Mouse (Mus musculus): ENCODE results near the gene Tradd. TPM values are rescaled to one million over a fixed set of nuclear protein-coding genes. Genes with fewer than 3 reads are reported as not detected.

Gene Tradd
- polyA plus RNA-seq, 1 experiment from 2014 or later: 17.9 TPM

GRCm38 (mm10) chr8:105283074-105283473 is 18.7 kb upstream of the Tradd start:
- no peak overlapping the region for H3K4me3 ChIP-seq
- H3K4me1 ChIP-seq (replicated peaks): peaks cover 17% of the 10 kb centered on the region
- H3K27me3 ChIP-seq: peaks cover 30% of the 10 kb centered on the region
- peak overlapping the region; percentile 11; the same call in 1 of the 2 replicates for H3K4me2 ChIP-seq
- H3K9ac ChIP-seq: no peak overlapping the region
- no peaks in the 10 kb centered on the region for H3K36me3 ChIP-seq
- no peak for ATAC-seq (replicated peaks; ENCODE audit: insufficient number of reproducible peaks, insufficient read depth, low FRiP score, low read depth)
- no peaks in the 10 kb centered on the region for H3K9me3 ChIP-seq (replicated peaks)
- no peak overlapping the region for H3K27ac ChIP-seq
- WGBS: 31% methylated on average over 23 of the region's 23 CpGs

- Histone ChIP-seq H3K4me3 (no peak overlapping the region), H3K27me3 (peaks cover 39% of the 10 kb centered on the region), H3K4me2 (no peak overlapping the region), H3K9ac (no peak overlapping the region), H3K4me1 (replicated peaks) (peaks cover 17% of the 10 kb centered on the region), H3K27ac (no peak overlapping the region), H3K36me3 (no peaks in the 10 kb centered on the region), H3K9me3 (replicated peaks) (no peaks in the 10 kb centered on the region)
- WGBS: 64% methylated on average over 4 of the region's 4 CpGs
- ATAC-seq (replicated peaks; ENCODE audit: insufficient number of reproducible peaks, insufficient read depth, low FRiP score, low read depth): no peak
Measured at GRCm38 (mm10) chr8:105282239-105282638, 17.8 kb upstream of the Tradd start.

- peaks cover 18% of the 10 kb centered on the region for H3K4me1 ChIP-seq (replicated peaks)
- H3K27me3 ChIP-seq: peaks cover 43% of the 10 kb centered on the region
- no peaks in the 10 kb centered on the region for H3K36me3 ChIP-seq
- no peak overlapping the region for H3K4me2 ChIP-seq
- 79% methylated on average over 12 of the region's 12 CpGs for WGBS
- H3K4me3 ChIP-seq: no peak overlapping the region
- H3K27ac ChIP-seq: no peak overlapping the region
- no peaks in the 10 kb centered on the region for H3K9me3 ChIP-seq (replicated peaks)
- ATAC-seq (replicated peaks; ENCODE audit: insufficient number of reproducible peaks, insufficient read depth, low FRiP score, low read depth): no peak
- H3K9ac ChIP-seq: no peak overlapping the region
Measured at GRCm38 (mm10) chr8:105281821-105282220, 17.4 kb upstream of the Tradd start.

GRCm38 (mm10) chr8:105280567-105280966 is 16.2 kb upstream of the Tradd start:
- Histone ChIP-seq H3K4me2 (no peak overlapping the region), H3K27me3 (peaks cover 55% of the 10 kb centered on the region), H3K36me3 (no peaks in the 10 kb centered on the region), H3K9ac (no peak overlapping the region), H3K9me3 (replicated peaks) (no peaks in the 10 kb centered on the region), H3K4me3 (no peak overlapping the region), H3K27ac (no peak overlapping the region), H3K4me1 (replicated peaks) (peaks cover 30% of the 10 kb centered on the region)
- ATAC-seq (replicated peaks; ENCODE audit: insufficient number of reproducible peaks, insufficient read depth, low FRiP score, low read depth): no peak
- WGBS: 74% methylated on average over 3 of the region's 3 CpGs

- Histone ChIP-seq H3K9me3 (replicated peaks) (no peaks in the 10 kb centered on the region), H3K9ac (peak overlapping the region; percentile 38), H3K4me3 (peak overlapping the region; percentile 40), H3K4me1 (replicated peaks) (peaks cover 34% of the 10 kb centered on the region), H3K27me3 (peaks cover 71% of the 10 kb centered on the region), H3K27ac (no peak overlapping the region), H3K36me3 (no peaks in the 10 kb centered on the region), H3K4me2 (peak overlapping the region; percentile 71)
- WGBS: 3% methylated on average over 28 of the region's 28 CpGs
- ATAC-seq (replicated peaks; ENCODE audit: insufficient number of reproducible peaks, insufficient read depth, low FRiP score, low read depth): peak; percentile 63
Measured at GRCm38 (mm10) chr8:105278911-105279334, 14.5 kb upstream of the Tradd start.

GRCm38 (mm10) chr8:105276292-105277120 is 12.1 kb upstream of the Tradd start:
- peaks cover 27% of the 10 kb centered on the region for H3K4me1 ChIP-seq (replicated peaks)
- peak overlapping the region; percentile 51 for H3K4me3 ChIP-seq
- H3K36me3 ChIP-seq: no peaks in the 10 kb centered on the region
- peaks cover 90% of the 10 kb centered on the region for H3K27me3 ChIP-seq
- H3K27ac ChIP-seq: no peak overlapping the region
- H3K4me2 ChIP-seq: peak overlapping the region; percentile 84
- H3K9me3 ChIP-seq (replicated peaks): no peaks in the 10 kb centered on the region
- WGBS: 4% methylated on average over 29 of the region's 30 CpGs
- peak; percentile 58 for ATAC-seq (replicated peaks; ENCODE audit: insufficient number of reproducible peaks, insufficient read depth, low FRiP score, low read depth)
- H3K9ac ChIP-seq: peak overlapping the region; percentile 49

GRCm38 (mm10) chr8:105275840-105276239 is 11.4 kb upstream of the Tradd start, which contains the start of gene Nol3:
Gene Nol3, plus strand, starts transcription at chr8:105276140.
- H3K9me3 ChIP-seq (replicated peaks): no peaks in the 10 kb centered on the region
- H3K4me3 ChIP-seq: peak within 1 kb of the TSS; percentile 51
- no peak within 1 kb of the TSS for H3K27ac ChIP-seq
- peak within 1 kb of the TSS; percentile 84 for H3K4me2 ChIP-seq
- peaks cover 94% of the 10 kb centered on the region for H3K27me3 ChIP-seq
- peak within 1 kb of the TSS; percentile 49 for H3K9ac ChIP-seq
- no peak for ATAC-seq (replicated peaks; ENCODE audit: insufficient number of reproducible peaks, insufficient read depth, low FRiP score, low read depth)
- 5% methylated on average over 10 of the region's 10 CpGs for WGBS
- peaks cover 27% of the 10 kb centered on the region for H3K4me1 ChIP-seq (replicated peaks)
- no peaks in the 10 kb centered on the region for H3K36me3 ChIP-seq

GRCm38 (mm10) chr8:105275387-105275786 is 11.0 kb upstream of the Tradd start:
- Histone ChIP-seq H3K9ac (no peak overlapping the region), H3K9me3 (replicated peaks) (no peaks in the 10 kb centered on the region), H3K36me3 (no peaks in the 10 kb centered on the region), H3K27ac (no peak overlapping the region), H3K4me3 (peak overlapping the region; percentile 51), H3K4me1 (replicated peaks) (peaks cover 32% of the 10 kb centered on the region), H3K27me3 (peaks cover 95% of the 10 kb centered on the region), H3K4me2 (peak overlapping the region; percentile 84)
- 9% methylated on average over 11 of the region's 11 CpGs for WGBS
- no peak for ATAC-seq (replicated peaks; ENCODE audit: insufficient number of reproducible peaks, insufficient read depth, low FRiP score, low read depth)

- Histone ChIP-seq H3K4me1 (replicated peaks) (peaks cover 36% of the 10 kb centered on the region), H3K36me3 (0 out of 2 replicates have a peak, but pooled peaks cover 3% of the 10 kb centered on the region), H3K27me3 (peaks cover 92% of the 10 kb centered on the region), H3K9ac (no peak overlapping the region), H3K27ac (no peak overlapping the region), H3K4me3 (peak overlapping the region; percentile 50; the same call in 1 of the 2 replicates), H3K9me3 (replicated peaks) (no peaks in the 10 kb centered on the region), H3K4me2 (peak overlapping the region; percentile 84; the same call in 1 of the 2 replicates)
- WGBS: 5% methylated on average over 11 of the region's 11 CpGs
- no peak for ATAC-seq (replicated peaks; ENCODE audit: insufficient number of reproducible peaks, insufficient read depth, low FRiP score, low read depth)
Measured at GRCm38 (mm10) chr8:105270916-105271186, 6.4 kb upstream of the Tradd start.

- Histone ChIP-seq H3K9me3 (replicated peaks) (no peaks in the 10 kb centered on the region), H3K27ac (no peak overlapping the region), H3K4me2 (peak overlapping the region; percentile 84), H3K27me3 (peaks cover 89% of the 10 kb centered on the region), H3K4me3 (peak overlapping the region; percentile 50), H3K36me3 (0 out of 2 replicates have a peak, but pooled peaks cover 3% of the 10 kb centered on the region), H3K4me1 (replicated peaks) (peaks cover 31% of the 10 kb centered on the region), H3K9ac (peak overlapping the region; percentile 52)
- no peak for ATAC-seq (replicated peaks; ENCODE audit: insufficient number of reproducible peaks, insufficient read depth, low FRiP score, low read depth)
- 5% methylated on average over 39 of the region's 39 CpGs for WGBS
Measured at GRCm38 (mm10) chr8:105270101-105270915, 5.9 kb upstream of the Tradd start.

GRCm38 (mm10) chr8:105269461-105269947 is 5.1 kb upstream of the Tradd start, which contains the start of gene Hsf4:
Gene Hsf4, plus strand, starts transcription at chr8:105269801.
- Histone ChIP-seq H3K27me3 (peaks cover 81% of the 10 kb centered on the region), H3K4me2 (peak within 1 kb of the TSS; percentile 84), H3K9me3 (replicated peaks) (no peaks in the 10 kb centered on the region), H3K4me3 (peak within 1 kb of the TSS; percentile 50), H3K36me3 (0 out of 2 replicates have a peak, but pooled peaks cover 3% of the 10 kb centered on the region), H3K4me1 (replicated peaks) (peaks cover 36% of the 10 kb centered on the region), H3K27ac (no peak within 1 kb of the TSS), H3K9ac (peak within 1 kb of the TSS; percentile 52)
- no peak; the same call in 1 of the 2 replicates for ATAC-seq (replicated peaks; ENCODE audit: insufficient number of reproducible peaks, insufficient read depth, low FRiP score, low read depth)
- WGBS: under 1% methylated on average over 42 of the region's 42 CpGs
